ENCODE assay signal across 10 mouse cellular contexts in genomic region chr7:81626460-81626859, GRCm38 (mm10). TPM values are rescaled to one million over a fixed set of nuclear protein-coding genes. Genes with fewer than 3 reads are reported as not detected.
DNase-seq lines count a peak whose midpoint lies in the region; ATAC-seq and TF ChIP-seq lines count a peak whose summit lies in the region.
"Had no signal": no experiment of that assay in that cellular context is flagged by ENCODE, and none has a peak within 500 bp of the region (broad histone marks: within the 10 kb centered on the region; RNA-seq: fewer than 3 reads in every experiment).

No protein-coding gene starts in this region.

- peak; percentile 59; the same call in 1 of the 2 replicates for TF ChIP-seq CTCF in testis, adult 2 months (IDR thresholded peaks at IDR 0.05; ENCODE audit: control insufficient read depth, insufficient read depth, insufficient replicate concordance, low read depth, low read length)

- no peak overlapping the region for H3K27ac ChIP-seq in heart, embryonic 12.5 days (ENCODE audit: poor library complexity, severe bottlenecking)
- no peak overlapping the region for H3K27ac ChIP-seq in testis, adult 2 months (ENCODE audit: control insufficient read depth, insufficient read depth, low read depth, low read length)
- no peak overlapping the region for H3K27ac ChIP-seq in hindbrain, embryonic 12.5 days
- H3K27ac ChIP-seq: midbrain, embryonic 12.5 days had no signal

- H3K9me3 ChIP-seq in heart, embryonic 12.5 days (replicated peaks) = peaks cover 6% of the 10 kb centered on the region; the same call in 1 of the 2 replicates
- H3K9me3 ChIP-seq in hindbrain, embryonic 12.5 days (replicated peaks) = peaks cover 7% of the 10 kb centered on the region

- H3K9ac ChIP-seq in heart, embryonic 12.5 days = no peak overlapping the region
- H3K9ac ChIP-seq in hindbrain, embryonic 12.5 days = no peak overlapping the region
- H3K9ac ChIP-seq: midbrain, embryonic 12.5 days had no signal

- no peak for ATAC-seq in heart, embryonic 12.5 days (ENCODE audit: insufficient number of reproducible peaks, low FRiP score)
- ATAC-seq in hindbrain, embryonic 12.5 days (ENCODE audit: low FRiP score) = no peak

- WGBS in heart, embryonic 12.5 days = 89% methylated on average over 2 of the region's 2 CpGs
- 86% methylated on average over 2 of the region's 2 CpGs for WGBS in hindbrain, embryonic 12.5 days

- no peak overlapping the region for H3K4me3 ChIP-seq in heart, embryonic 12.5 days
- no peak overlapping the region for H3K4me3 ChIP-seq in testis, adult 2 months (ENCODE audit: control insufficient read depth, low read depth, low read length)
- no peak overlapping the region for H3K4me3 ChIP-seq in hindbrain, embryonic 12.5 days
- H3K4me3 ChIP-seq: midbrain, embryonic 12.5 days had no signal

- peaks cover 20% of the 10 kb centered on the region for H3K36me3 ChIP-seq in heart, embryonic 12.5 days
- H3K36me3 ChIP-seq in testis, adult 2 months (ENCODE audit: control insufficient read depth, insufficient read depth, low read length) = no peaks in the 10 kb centered on the region
- no peaks in the 10 kb centered on the region for H3K36me3 ChIP-seq in hindbrain, embryonic 12.5 days
- H3K36me3 ChIP-seq: midbrain, embryonic 12.5 days had no signal

- TF ChIP-seq POLR2A in testis, adult 2 months (IDR thresholded peaks at IDR 0.05; ENCODE audit: control insufficient read depth, low read depth, low read length) = no peak

- no peaks in the 10 kb centered on the region for H3K27me3 ChIP-seq in heart, embryonic 12.5 days (replicated peaks)
- no peaks in the 10 kb centered on the region for H3K27me3 ChIP-seq in testis, adult 2 months (ENCODE audit: control insufficient read depth, insufficient read depth, low read length)
- no peaks in the 10 kb centered on the region for H3K27me3 ChIP-seq in hindbrain, embryonic 12.5 days
- H3K27me3 ChIP-seq: midbrain, embryonic 12.5 days had no signal

- DNase-seq in heart, postnatal 4 days = peak; percentile 17
- DNase-seq in testis, postnatal 10 days (ENCODE audit: low spot score) = no peak
- peak; percentile 10 to 28 for DNase-seq in kidney, postnatal 4 days
- DNase-seq in thymus, postnatal 36 days = peak; percentile 14 to 33
- DNase-seq in urinary bladder, postnatal 25 days (ENCODE audit: low spot score) = no peak
- DNase-seq: adrenal gland, adult 8-10 months had no signal

- no peak overlapping the region for H3K4me2 ChIP-seq in heart, embryonic 12.5 days
- no peak overlapping the region for H3K4me2 ChIP-seq in hindbrain, embryonic 12.5 days (replicated peaks)
- H3K4me2 ChIP-seq: midbrain, embryonic 12.5 days had no signal

- no peaks in the 10 kb centered on the region; the same call in 1 of the 2 replicates for H3K4me1 ChIP-seq in heart, embryonic 12.5 days (replicated peaks)
- H3K4me1 ChIP-seq in testis, adult 2 months (ENCODE audit: control insufficient read depth, insufficient read depth, low read length) = no peaks in the 10 kb centered on the region
- H3K4me1 ChIP-seq in hindbrain, embryonic 12.5 days = peaks cover 6% of the 10 kb centered on the region; the same call in 1 of the 2 replicates
- H3K4me1 ChIP-seq: midbrain, embryonic 12.5 days had no signal

RNA-seq across cellular contexts. Expression of gene Whamm, which starts 55.4 kb away (rescaled TPM):
- total RNA-seq in heart, postnatal 4 days (2021) = 1 to 10 TPM; 8.3 to 8.4 TPM
- 6.9 and 7.6 TPM in 2 replicates for polyA plus RNA-seq in heart, embryonic 12.5 days (2016; fragmentation: Nextera tagmentation; extraction: Ambion mirVana)
- polyA plus RNA-seq in testis, adult 2 months (2012; rRNA removed) = 22.9 and 27.4 TPM in 2 replicates
- 7.8 and 7.9 TPM in 2 replicates for polyA plus RNA-seq in hindbrain, embryonic 12.5 days (2016; fragmentation: Nextera tagmentation; extraction: Ambion mirVana)

RNA-seq across cellular contexts. Expression of gene Fsd2, which starts 59.7 kb away (rescaled TPM):
- 100 to 1,000 TPM; 199 to 200 TPM for total RNA-seq in heart, postnatal 4 days (2021)
- 65.0 and 65.8 TPM in 2 replicates for polyA plus RNA-seq in heart, embryonic 12.5 days (2016; fragmentation: Nextera tagmentation; extraction: Ambion mirVana)
- 0.16 and 0.43 TPM in 2 replicates for polyA plus RNA-seq in testis, adult 2 months (2012; rRNA removed)
- polyA plus RNA-seq in hindbrain, embryonic 12.5 days (2016; fragmentation: Nextera tagmentation; extraction: Ambion mirVana) = 0.46 and 0.53 TPM in 2 replicates

Comparison
In these comparisons a context has a peak if more than half of its experiments do, and no peak if none do; other contexts are left out.
1. DNase-seq: peak in heart, postnatal 4 days (single experiment), kidney, postnatal 4 days (2 of 2) and thymus, postnatal 36 days (2 of 2); none in testis, postnatal 10 days (single experiment) and urinary bladder, postnatal 25 days (single experiment).
2. RNA of gene Fsd2, which starts 59.7 kb away (polyA plus RNA-seq): 65.0 to 65.8 TPM in heart, embryonic 12.5 days; 0.46 to 0.53 TPM in hindbrain, embryonic 12.5 days and 0.16 to 0.43 TPM in testis, adult 2 months; every median in the first group is over 10 times any median in the second.